Mouse (Mus musculus): ENCODE results near the gene Msh4. TPM values are rescaled to one million over a fixed set of nuclear protein-coding genes. Genes with fewer than 3 reads are reported as not detected.

The Msh4 gene
- polyA plus RNA-seq, 2 experiments = 0.04 to 0.05 TPM

DNA sequence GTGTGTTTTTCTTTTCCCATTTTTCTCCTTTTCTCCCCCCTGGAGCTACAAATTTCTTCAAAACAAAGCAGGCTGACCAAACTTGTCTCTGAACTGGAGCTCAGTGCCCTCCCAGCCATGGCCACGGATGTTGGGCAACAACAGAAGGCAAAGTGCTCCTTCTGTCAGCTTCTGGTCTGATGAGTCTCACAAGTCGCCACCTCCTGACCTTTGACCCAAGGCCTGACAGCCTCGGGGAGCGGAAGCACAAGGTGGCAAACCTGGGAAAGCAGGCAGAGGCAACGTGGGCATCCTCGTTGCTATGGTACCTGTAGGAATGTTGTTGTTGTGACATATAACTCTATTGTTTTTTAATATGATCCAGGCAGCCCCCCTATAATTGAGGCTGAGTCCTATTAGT is 79.3 kb downstream of the Msh4 start:
- Histone ChIP-seq H3K36me3 (replicated peaks; ENCODE audit: control insufficient read depth, insufficient read depth, low read depth) (no peaks in the 10 kb centered on the region), H3K4me3 (ENCODE audit: insufficient read depth in 1 of 2, low read depth in 2 of 2, low read length in 2 of 2) (no peak overlapping the region), H3K27me3 (ENCODE audit: control insufficient read depth, insufficient read depth, low read length) (no peaks in the 10 kb centered on the region), H3K4me1 (replicated peaks; ENCODE audit: control insufficient read depth in 2 of 2, insufficient read depth in 2 of 2, low read length in 1 of 2) (peaks cover 16 to 19% of the 10 kb centered on the region in 2 experiments), H3K9me3 (ENCODE audit: control insufficient read depth, low read length) (no peaks in the 10 kb centered on the region), H3K9ac (replicated peaks) (no peak overlapping the region), H3K27ac (no peak overlapping the region), H3K4me2 (ENCODE audit: low read depth) (no peak overlapping the region)
- 54% methylated on average over 6 of the region's 6 CpGs for WGBS (ENCODE audit: insufficient replicate concordance)
- DNase-seq (ENCODE audit: low read depth in 3 of 3, low spot score in 3 of 3) (no peak), ATAC-seq (ENCODE audit: insufficient read depth) (no peak)
- TF ChIP-seq EP300 (IDR thresholded peaks at IDR 0.05; ENCODE audit: low read depth) = no peak
- TF ChIP-seq CTCF (IDR thresholded peaks at IDR 0.05; ENCODE audit: low read depth) = no peak

DNA sequence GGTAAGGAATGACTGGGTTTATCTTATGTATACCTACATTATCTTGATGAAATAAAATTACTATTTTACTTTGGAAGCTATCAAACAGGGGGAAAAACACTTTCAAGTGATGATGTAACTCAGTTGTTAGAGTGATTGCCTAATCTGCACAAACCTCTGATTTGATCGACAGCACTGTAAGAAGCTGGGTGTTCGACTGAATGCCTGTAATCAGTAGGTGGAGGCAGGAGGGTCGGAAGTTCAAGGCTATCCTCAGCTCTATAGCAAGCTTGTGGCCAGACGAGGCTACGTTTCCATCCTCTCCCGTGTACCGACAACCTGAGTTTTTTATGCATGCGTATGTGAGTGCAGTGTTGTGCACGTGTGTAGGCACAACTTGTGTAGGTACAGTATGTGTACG is 80.7 kb downstream of the Msh4 start:
- whole genome bisulfite sequencing (ENCODE audit: insufficient replicate concordance) = 67% methylated on average over 10 of the region's 10 CpGs
- Histone ChIP-seq H3K4me1 (replicated peaks; ENCODE audit: control insufficient read depth in 2 of 2, insufficient read depth in 2 of 2, low read length in 1 of 2) (peaks cover 7 to 8% of the 10 kb centered on the region in 2 experiments), H3K4me2 (ENCODE audit: low read depth) (no peak overlapping the region), H3K9me3 (ENCODE audit: control insufficient read depth, low read length) (no peaks in the 10 kb centered on the region), H3K27ac (no peak overlapping the region), H3K27me3 (ENCODE audit: control insufficient read depth, insufficient read depth, low read length) (no peaks in the 10 kb centered on the region), H3K4me3 (ENCODE audit: insufficient read depth in 1 of 2, low read depth in 2 of 2, low read length in 2 of 2) (no peak overlapping the region), H3K9ac (replicated peaks) (no peak overlapping the region), H3K36me3 (replicated peaks; ENCODE audit: control insufficient read depth, insufficient read depth, low read depth) (no peaks in the 10 kb centered on the region)
- DNase-seq (ENCODE audit: low read depth in 3 of 3, low spot score in 3 of 3) (no peak), ATAC-seq (ENCODE audit: insufficient read depth) (no peak)
- TF ChIP-seq EP300 (IDR thresholded peaks at IDR 0.05; ENCODE audit: low read depth) = no peak
- TF ChIP-seq CTCF (IDR thresholded peaks at IDR 0.05; ENCODE audit: low read depth) = no peak

DNA sequence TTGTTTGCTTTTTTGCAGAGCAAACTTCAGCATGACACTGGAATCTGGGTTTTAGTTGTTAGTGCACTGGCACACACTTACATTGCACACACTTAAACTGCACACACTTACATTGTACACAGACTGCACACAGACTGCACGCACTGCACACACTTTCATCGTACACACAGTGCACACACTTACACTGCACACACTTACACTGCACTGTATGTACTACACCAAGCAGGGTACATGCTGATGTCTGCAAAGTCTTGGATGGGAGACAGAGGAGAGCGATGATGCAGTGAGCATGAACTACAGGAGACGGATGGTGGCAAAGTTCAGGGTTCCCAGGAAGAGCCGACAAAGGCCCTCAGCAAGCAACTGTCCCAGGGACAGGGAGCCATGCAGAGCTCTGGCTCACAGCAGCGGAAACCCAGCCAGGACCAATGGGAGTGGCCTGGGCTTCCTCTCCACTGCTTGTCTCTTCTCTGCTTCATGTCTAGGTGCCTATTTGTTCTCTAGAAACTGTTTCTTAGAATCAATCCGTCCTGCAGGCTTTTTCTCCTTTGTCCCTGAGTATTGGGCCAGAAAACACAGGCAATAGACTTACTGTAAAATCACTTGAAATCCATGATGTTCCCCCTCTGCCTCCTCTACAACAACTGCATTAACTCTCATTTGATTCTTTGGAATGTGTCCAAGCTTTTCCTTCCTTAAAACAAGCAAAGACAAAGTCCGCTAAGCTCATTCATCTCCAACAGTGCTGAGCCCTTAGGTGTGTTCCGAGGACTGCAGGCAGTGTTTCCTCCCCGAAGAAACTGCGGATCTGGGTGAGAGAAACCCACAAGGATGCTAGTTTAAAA is 82.0 kb downstream of the Msh4 start:
- Histone ChIP-seq H3K36me3 (replicated peaks; ENCODE audit: control insufficient read depth, insufficient read depth, low read depth) (no peaks in the 10 kb centered on the region), H3K9me3 (ENCODE audit: control insufficient read depth, low read length) (no peaks in the 10 kb centered on the region), H3K4me1 (replicated peaks; ENCODE audit: control insufficient read depth in 2 of 2, insufficient read depth in 2 of 2, low read length in 1 of 2) (peaks cover 2% of the 10 kb centered on the region in 2 experiments; a peak in 3 of 4 replicates), H3K27me3 (ENCODE audit: control insufficient read depth, insufficient read depth, low read length) (no peaks in the 10 kb centered on the region), H3K27ac (no peak overlapping the region), H3K4me3 (ENCODE audit: insufficient read depth in 1 of 2, low read depth in 2 of 2, low read length in 2 of 2) (no peak overlapping the region), H3K4me2 (ENCODE audit: low read depth) (no peak overlapping the region), H3K9ac (replicated peaks) (no peak overlapping the region)
- ATAC-seq (ENCODE audit: insufficient read depth) = no peak
- 75% methylated on average over 11 of the region's 11 CpGs for WGBS (ENCODE audit: insufficient replicate concordance)
- TF ChIP-seq CTCF (IDR thresholded peaks at IDR 0.05; ENCODE audit: low read depth) (no peak), EP300 (IDR thresholded peaks at IDR 0.05; ENCODE audit: low read depth) (no peak)
- DNase-seq (ENCODE audit: low read depth in 3 of 3, low spot score in 3 of 3) = no peak

DNA sequence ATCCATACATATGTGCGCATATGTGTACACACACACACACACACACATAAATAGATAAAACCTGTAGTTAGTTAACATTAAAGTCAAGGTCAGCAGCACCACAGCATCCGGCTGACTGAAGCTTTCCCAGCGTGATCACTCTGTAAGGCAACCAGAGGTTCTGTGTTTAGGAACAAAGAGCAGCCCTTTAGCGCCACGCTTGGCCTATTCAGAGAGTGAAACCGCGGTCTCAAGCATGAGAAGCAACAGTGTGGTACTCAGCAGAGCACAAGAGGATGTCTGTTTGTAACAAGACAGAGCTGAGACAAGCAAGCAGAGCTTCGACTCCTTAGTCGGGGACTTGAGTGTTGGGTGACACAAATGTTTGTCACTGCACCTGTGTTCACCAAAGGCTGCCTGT is 86.5 kb downstream of the Msh4 start:
- peaks cover 2 to 6% of the 10 kb centered on the region in 2 experiments; a peak in 1 of 4 replicates for H3K4me1 ChIP-seq (replicated peaks; ENCODE audit: control insufficient read depth in 2 of 2, insufficient read depth in 2 of 2, low read length in 1 of 2)
- TF ChIP-seq EP300 (IDR thresholded peaks at IDR 0.05; ENCODE audit: low read depth) (no peak), CTCF (IDR thresholded peaks at IDR 0.05; ENCODE audit: low read depth) (no peak)
- no peaks in the 10 kb centered on the region for H3K36me3 ChIP-seq (replicated peaks; ENCODE audit: control insufficient read depth, insufficient read depth, low read depth)
- H3K9me3 ChIP-seq (ENCODE audit: control insufficient read depth, low read length) = no peaks in the 10 kb centered on the region
- H3K4me2 ChIP-seq (ENCODE audit: low read depth) = no peak overlapping the region
- H3K9ac ChIP-seq (replicated peaks) = no peak overlapping the region
- ATAC-seq (ENCODE audit: insufficient read depth) = no peak
- H3K27ac ChIP-seq = no peak overlapping the region; the same call in 1 of the 2 replicates
- WGBS (ENCODE audit: insufficient replicate concordance) = 84% methylated on average over 9 of the region's 9 CpGs
- no peak for DNase-seq (ENCODE audit: low read depth in 3 of 3, low spot score in 3 of 3)
- H3K4me3 ChIP-seq (ENCODE audit: insufficient read depth in 1 of 2, low read depth in 2 of 2, low read length in 2 of 2) = no peak overlapping the region
- no peaks in the 10 kb centered on the region for H3K27me3 ChIP-seq (ENCODE audit: control insufficient read depth, insufficient read depth, low read length)

DNA sequence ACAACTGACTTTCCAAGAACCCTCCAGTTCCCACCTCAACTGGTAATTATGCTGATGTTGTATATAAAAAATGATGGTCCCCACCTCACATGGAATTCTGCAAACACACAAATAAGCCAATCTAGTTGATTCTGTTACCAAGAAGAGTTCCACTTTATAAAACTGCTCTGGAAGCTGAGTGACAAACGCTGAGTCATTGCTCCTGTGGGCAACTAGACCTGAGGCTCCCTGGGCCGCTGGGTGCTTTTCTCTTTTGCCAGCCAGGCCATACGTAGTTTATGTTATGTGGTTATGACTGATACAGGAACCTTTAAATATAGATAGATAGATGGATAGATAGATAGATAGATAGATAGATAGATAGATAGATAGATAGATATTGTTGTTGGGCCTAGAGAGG is 87.2 kb downstream of the Msh4 start:
- Histone ChIP-seq H3K4me1 (replicated peaks; ENCODE audit: control insufficient read depth in 2 of 2, insufficient read depth in 2 of 2, low read length in 1 of 2) (peaks cover 2 to 6% of the 10 kb centered on the region in 2 experiments; a peak in 1 of 4 replicates), H3K9ac (replicated peaks) (no peak overlapping the region), H3K9me3 (ENCODE audit: control insufficient read depth, low read length) (no peaks in the 10 kb centered on the region), H3K36me3 (replicated peaks; ENCODE audit: control insufficient read depth, insufficient read depth, low read depth) (no peaks in the 10 kb centered on the region), H3K4me2 (ENCODE audit: low read depth) (no peak overlapping the region), H3K27me3 (ENCODE audit: control insufficient read depth, insufficient read depth, low read length) (no peaks in the 10 kb centered on the region), H3K4me3 (ENCODE audit: insufficient read depth in 1 of 2, low read depth in 2 of 2, low read length in 2 of 2) (no peak overlapping the region), H3K27ac (no peak overlapping the region; the same call in 1 of the 2 replicates)
- DNase-seq (ENCODE audit: low read depth in 3 of 3, low spot score in 3 of 3) (peak in 1 of 3 experiments; percentile 40), ATAC-seq (ENCODE audit: insufficient read depth) (no peak)
- WGBS (ENCODE audit: insufficient replicate concordance) = 51% methylated on average over 3 of the region's 3 CpGs
- TF ChIP-seq CTCF (IDR thresholded peaks at IDR 0.05; ENCODE audit: low read depth) (no peak), EP300 (IDR thresholded peaks at IDR 0.05; ENCODE audit: low read depth) (no peak)
